Mouse (Mus musculus) heart, postnatal 0 days (tissue): ENCODE measurements around the gene Cdca7l. TPM values are rescaled to one million over a fixed set of nuclear protein-coding genes. Genes with fewer than 3 reads are reported as not detected.

Experiments used
- ATAC-seq: fragments of 200-750 bp; cut with Nextera tagmentation; 2 replicates; pipeline ENCODE4 v1.8.0; 2017; ENCODE audit warnings: low read depth, moderate number of reproducible peaks, moderate library complexity; ENCODE audit not compliant: insufficient read depth
- DNase-seq: peaks from one replicate; pipeline ENCODE4 v3.0.0-alpha.2; 2016; ENCODE audit warnings: low spot score
- H3K27ac ChIP-seq: fragments of 300-500 bp; sonication (generic); 2 replicates; pipeline ENCODE4 v1.5.1; 2014; ENCODE audit warnings: low read depth, mild to moderate bottlenecking
- H3K27me3 ChIP-seq: fragments of 300-500 bp; sonication (generic); 2 replicates; pipeline ENCODE4 v1.6.1; 2014; ENCODE audit warnings: low read length, mixed read lengths; ENCODE audit not compliant: control insufficient read depth, insufficient read depth
- H3K36me3 ChIP-seq: fragments of 300-500 bp; sonication (generic); replicated peaks from 2 replicates; pipeline ENCODE4 v1.6.1; 2014; ENCODE audit warnings: low read length, mixed read lengths; ENCODE audit not compliant: control insufficient read depth, insufficient read depth
- H3K4me1 ChIP-seq: fragments of 300-500 bp; sonication (generic); 2 replicates; pipeline ENCODE4 v1.6.1; 2014; ENCODE audit warnings: antibody characterized with exemption; ENCODE audit not compliant: control insufficient read depth, insufficient read depth
- H3K4me2 ChIP-seq: fragments of 300-500 bp; sonication (generic); 2 replicates; pipeline ENCODE4 v1.6.1; 2014; ENCODE audit warnings: low read depth, mild to moderate bottlenecking, low read length, moderate library complexity
- H3K4me3 ChIP-seq: fragments of 300-500 bp; sonication (generic); 2 replicates; pipeline ENCODE4 v1.5.1; 2014; ENCODE audit warnings: low read depth, low read length
- H3K9ac ChIP-seq: fragments of 300-500 bp; sonication (generic); replicated peaks from 2 replicates; pipeline ENCODE4 v1.6.1; 2014; ENCODE audit warnings: low read depth, low read length, mixed read lengths
- H3K9me3 ChIP-seq: fragments of 300-500 bp; sonication (generic); replicated peaks from 2 replicates; pipeline ENCODE4 v1.6.1; 2016; ENCODE audit warnings: low read length; ENCODE audit not compliant: control insufficient read depth
- CTCF ChIP-seq: IDR thresholded peaks from 2 replicates; pipeline ENCODE4 v1.5.1; 2016; ENCODE audit warnings: antibody characterized with exemption, control low read depth, low read depth
- EP300 ChIP-seq: IDR thresholded peaks from 2 replicates; pipeline ENCODE4 v1.6.1; 2016; ENCODE audit warnings: antibody characterized with exemption, low read depth
- WGBS: fragments of 180-500 bp; shearing (Covaris S2); extraction: QIAGEN DNeasy Blood & Tissue Kit; methylation state at CpG from one replicate; pipeline ENCODE4 v1.1.7; 2014; 5-methylcytosine and 5-hydroxymethylcytosine counted together
- polyA plus RNA-seq: library from polyadenylated mRNA; unstranded; fragments of >200 nt; fragmentation: Nextera tagmentation; extraction: Ambion mirVana; gene quantifications from 2 replicates; pipeline ENCODE4 v1.2.1, GENCODE M21; 2015
- total RNA-seq: library from RNA; depleted of rRNA; stranded (reverse); fragments of >200 nt; gene quantifications from 2 replicates; pipeline ENCODE4 v1.2.3, GENCODE M21; 2014; ENCODE audit warnings: low replicate concordance

The Cdca7l gene
- total and polyA plus RNA-seq, 2 experiments from 2014 or later, result 1.4 to 3.7 TPM

DNA sequence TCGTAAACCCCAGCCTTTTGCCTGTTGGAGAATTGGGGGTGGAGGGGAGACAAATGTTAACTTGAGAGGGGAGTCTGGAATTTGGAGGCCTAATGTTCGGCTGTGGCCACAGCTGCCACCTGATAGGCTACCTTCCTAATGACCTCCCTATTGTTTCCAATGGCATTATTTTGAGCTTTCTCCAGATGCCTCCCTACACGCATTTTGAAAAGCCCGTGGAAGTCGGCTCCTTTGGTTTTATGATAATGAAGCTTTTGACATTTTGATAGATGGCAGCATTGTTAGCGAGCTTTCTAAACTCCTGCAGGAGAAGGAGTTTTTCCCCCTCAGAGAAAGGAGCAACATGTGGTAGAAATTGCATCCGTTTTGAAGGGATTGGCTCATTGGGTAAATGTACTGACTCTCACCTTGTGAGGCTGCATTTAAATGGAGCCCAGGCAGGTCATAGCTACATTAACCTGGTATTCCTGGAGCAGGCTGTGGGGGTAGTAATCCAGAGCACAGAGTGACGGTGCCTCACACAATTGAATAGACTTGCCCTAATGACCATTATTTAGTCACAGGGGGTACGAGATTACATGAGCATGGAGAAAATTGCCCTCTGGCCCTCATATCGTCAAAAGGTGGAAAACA lies 110.6 kb downstream of the Cdca7l start:
- no peak for DNase-seq

DNA sequence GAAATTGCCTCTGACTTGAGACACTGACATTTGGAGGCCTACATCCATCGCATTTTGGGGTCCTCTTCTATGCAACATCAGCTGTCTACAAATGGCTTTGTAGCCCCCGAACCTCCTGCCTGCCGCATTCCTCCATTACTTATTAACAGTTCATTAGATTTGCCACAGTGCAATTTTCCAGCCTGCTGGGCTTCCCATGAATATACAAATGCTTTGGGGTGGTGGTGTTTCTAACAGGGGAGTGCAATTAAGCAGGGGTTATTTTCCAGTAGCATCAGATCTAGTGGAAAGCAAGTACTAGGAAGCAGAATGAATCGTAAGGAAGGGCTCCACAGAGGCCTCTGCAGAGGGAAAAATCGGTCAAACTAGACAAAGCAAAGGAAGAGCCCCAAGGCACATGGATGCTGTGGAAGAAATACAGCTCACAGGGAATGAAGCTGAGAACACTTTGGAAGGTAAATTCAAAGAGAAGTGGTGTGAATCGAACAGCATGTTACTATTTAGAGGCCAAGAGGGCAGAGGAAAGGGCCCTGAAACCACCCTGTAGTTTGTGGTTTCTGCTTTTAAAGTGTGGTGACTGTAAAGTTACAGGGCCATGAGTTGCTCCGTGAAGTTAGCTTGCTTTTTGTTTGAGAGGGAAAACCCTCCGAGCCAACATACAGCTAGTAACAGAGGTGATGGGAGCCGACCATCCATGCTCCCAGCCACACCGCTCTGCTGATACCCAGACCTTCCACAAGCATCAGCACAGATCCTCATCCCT lies 111.9 kb downstream of the Cdca7l start:
- H3K4me3 ChIP-seq, result no peak overlapping the region
- TF ChIP-seq CTCF (no peak), EP300 (no peak)
- no peak overlapping the region for H3K9ac ChIP-seq
- no peak for ATAC-seq
- H3K4me1 ChIP-seq, result no peaks in the 10 kb centered on the region
- H3K4me2 ChIP-seq, result no peak overlapping the region
- H3K36me3 ChIP-seq, result no peaks in the 10 kb centered on the region
- no peaks in the 10 kb centered on the region for H3K27me3 ChIP-seq
- 67% methylated on average over 10 of the region's 10 CpGs for WGBS
- H3K9me3 ChIP-seq, result no peaks in the 10 kb centered on the region
- no peak overlapping the region for H3K27ac ChIP-seq
- DNase-seq, result no peak

More for the DNA sequence above, 110.6 kb downstream of the Cdca7l start:
- Histone ChIP-seq H3K4me1 (no peaks in the 10 kb centered on the region), H3K27me3 (no peaks in the 10 kb centered on the region), H3K36me3 (no peaks in the 10 kb centered on the region), H3K9me3 (no peaks in the 10 kb centered on the region), H3K9ac (no peak overlapping the region), H3K27ac (no peak overlapping the region), H3K4me2 (no peak overlapping the region), H3K4me3 (no peak overlapping the region)
- WGBS, result 41% methylated on average over 10 of the region's 10 CpGs
- ATAC-seq, result no peak
- TF ChIP-seq EP300 (no peak), CTCF (no peak)
